Mouse (Mus musculus) heart, adult 11 months (tissue): ENCODE results near the gene Ehmt1.

Experiments
- DNase-seq: peaks from one replicate; pipeline ENCODE4 v3.0.0; 2022

The Ehmt1 gene

DNA sequence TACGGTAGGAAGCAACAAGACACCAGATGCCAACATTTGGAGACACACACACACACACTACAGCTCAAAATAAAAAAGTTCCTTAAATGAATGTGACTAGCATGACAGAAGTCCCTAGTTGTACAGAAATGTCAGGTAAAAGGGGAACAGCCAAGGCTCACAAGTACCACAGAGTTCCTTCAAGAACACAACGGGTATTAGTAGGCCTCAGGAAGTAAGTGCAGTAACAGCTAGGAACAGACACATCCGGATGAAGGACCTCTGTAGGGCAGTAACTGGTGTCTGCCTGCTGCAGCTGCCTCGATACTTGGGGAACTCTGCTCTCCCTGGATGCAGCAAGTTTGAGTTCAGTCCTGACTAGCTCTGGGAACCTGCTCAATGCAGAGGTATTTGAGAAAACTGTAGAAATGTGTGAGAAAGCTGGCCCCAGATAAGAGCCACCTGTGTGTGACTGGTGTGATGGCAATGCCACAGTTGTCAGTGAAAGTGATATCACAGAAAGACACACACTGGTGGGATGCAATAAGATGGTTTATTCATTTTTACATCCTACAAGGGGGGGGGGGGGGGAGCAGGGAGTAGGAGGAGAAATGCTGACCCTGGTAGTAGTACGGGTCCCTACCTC lies 122.5 kb downstream of the Ehmt1 start:
- DNase-seq, result no peak

GRCm38 (mm10) chr2:24787250-24787649 lies 132.2 kb downstream of the Ehmt1 start:
- DNase-seq, result no peak

DNA sequence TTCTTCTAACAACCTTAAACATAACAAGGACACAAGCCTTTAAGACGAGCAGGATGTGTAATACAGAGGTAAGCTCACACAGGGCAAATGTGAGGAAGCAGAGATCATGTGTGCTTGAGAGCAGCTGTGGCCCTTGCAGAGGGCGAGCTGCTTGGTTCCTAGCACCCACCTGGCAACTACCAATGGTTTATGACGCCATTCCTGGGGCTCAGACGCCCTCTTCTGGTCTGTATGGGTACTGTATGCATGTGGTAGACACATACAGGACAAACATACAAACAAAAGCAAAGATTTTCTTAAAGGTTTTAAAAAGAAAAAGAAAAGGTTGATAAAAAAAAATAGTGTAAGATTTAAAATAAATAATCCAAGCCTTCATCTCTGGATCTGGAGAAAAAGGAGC lies 138.2 kb downstream of the Ehmt1 start:
- no peak for DNase-seq

GRCm38 (mm10) chr2:24776831-24777230 lies 142.6 kb downstream of the Ehmt1 start:
- DNase-seq, result no peak

GRCm38 (mm10) chr2:24775951-24776587 lies 143.3 kb downstream of the Ehmt1 start:
- DNase-seq, result no peak

GRCm38 (mm10) chr2:24774832-24775231 lies 144.6 kb downstream of the Ehmt1 start:
- DNase-seq, result no peak

DNA sequence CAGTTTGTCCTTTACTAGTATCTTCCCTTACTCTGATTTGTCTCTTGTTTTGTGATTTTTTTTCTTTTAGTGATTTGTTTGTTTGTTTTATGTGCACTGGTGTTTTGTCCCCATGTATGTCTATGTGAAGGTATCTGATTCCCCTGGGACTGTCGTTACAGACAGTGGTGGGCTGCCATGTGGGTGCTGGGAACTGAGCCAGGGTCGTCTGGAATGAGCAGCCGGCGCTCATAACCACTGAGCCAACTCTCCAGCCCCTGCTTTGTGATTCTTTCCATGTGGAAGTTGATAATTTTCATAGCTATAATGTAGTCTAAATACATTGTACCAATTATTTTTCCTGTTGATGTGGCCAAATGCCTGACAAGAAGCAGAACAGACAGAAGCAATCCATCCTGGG lies 148.6 kb downstream of the Ehmt1 start:
- DNase-seq, result no peak

DNA sequence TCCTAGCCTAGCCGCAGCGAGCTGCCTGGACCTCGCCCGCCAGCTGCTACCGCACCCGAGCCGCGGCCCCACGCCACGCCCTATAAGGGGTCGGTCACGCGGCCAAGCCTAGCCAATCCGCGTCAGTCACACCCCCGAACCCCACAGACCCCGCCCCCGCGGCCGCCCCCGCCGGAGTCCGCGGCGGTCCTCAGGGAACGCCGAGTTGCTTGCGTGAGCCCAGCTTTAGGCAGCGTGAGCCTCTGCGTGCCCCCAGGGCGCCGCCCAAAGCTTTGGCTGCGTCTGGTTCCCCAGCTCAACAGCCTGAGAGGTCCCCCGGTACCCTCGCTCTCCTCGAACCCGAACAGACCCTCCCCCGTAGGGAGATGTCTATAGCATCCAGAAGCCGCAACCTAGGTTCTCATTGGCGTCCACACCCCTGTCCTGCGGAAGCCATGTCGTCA lies 156.3 kb downstream of the Ehmt1 start, which contains the start of gene Cacna1b:
Gene Cacna1b, minus strand, starts transcription at position 38 of the 443 bp plus-strand sequence.
- DNase-seq, result peak; percentile 95

GRCm38 (mm10) chr2:24762446-24762960 lies 156.9 kb downstream of the Ehmt1 start:
- DNase-seq, result no peak

DNA sequence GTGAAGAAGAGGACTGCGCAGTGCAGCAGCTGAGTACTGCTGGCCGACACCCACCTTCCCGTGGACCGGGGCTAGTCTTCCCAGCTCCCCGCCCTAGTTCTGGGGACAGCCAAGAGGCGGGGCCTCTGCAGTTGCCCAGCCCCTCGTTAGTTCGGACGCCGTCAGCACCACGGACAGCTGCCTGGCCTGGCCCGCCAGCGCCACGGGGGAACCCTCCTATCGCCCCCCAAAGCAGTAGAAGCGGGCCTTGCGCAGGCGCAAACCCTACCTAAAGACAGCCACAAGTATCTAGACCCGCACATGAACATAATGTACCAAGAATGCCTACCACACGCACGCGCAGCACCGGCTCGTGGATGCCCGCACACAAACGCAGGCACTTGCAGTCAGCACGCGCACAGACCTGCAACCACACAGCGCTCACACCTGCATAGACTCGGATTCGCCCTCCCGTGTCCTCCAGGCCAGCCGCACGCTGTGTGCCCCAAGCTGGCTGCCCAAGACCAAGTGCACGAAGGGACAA lies 157.4 kb downstream of the Ehmt1 start:
- DNase-seq, result peak; percentile 87

DNA sequence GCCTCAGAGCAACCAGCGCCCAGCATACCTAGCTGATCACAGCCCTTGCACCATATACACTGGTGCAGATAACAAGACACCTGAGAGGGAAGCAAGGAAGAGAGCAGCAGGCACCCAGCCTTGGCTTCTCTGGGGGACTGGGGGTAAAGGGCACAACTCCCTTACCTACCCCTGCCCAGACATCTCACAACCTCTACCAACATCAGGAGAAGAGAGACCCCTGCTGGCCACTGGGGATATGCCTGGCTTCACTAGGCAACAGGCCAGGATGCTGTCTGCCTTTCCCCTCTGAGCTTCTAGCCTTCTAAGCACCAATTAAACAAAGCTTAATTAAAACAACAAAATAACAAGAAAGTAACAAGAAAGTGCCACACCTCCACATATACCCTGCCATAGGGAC lies 164.1 kb downstream of the Ehmt1 start:
- peak; percentile 88 for DNase-seq

DNA sequence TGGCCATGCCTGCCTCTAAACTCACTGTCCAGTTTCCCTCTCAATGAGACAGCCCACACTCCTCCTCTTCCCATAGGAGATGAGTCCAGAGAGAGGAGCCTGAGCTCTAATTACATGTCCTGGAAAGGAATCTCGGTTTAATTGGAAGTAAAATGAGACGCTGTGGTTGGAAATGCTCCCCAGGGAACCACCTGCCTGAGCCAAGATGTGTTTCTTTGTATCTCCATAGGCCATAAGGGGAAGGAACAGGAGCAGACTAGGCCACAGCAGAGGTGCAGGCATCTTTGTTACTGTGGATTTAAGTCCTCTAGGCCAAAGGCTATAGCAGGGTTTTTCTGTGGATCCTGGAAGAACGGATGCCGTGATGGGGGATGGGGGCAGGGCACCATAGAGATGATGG lies 166.8 kb downstream of the Ehmt1 start:
- no peak for DNase-seq

GRCm38 (mm10) chr2:24750051-24750450 lies 169.4 kb downstream of the Ehmt1 start:
- DNase-seq, result no peak

- DNase-seq, result no peak
Measured at GRCm38 (mm10) chr2:24747878-24748277, 171.5 kb downstream of the Ehmt1 start.
